Mouse (Mus musculus): ENCODE measurements around the gene Grtp1. TPM values are rescaled to one million over a fixed set of nuclear protein-coding genes. Genes with fewer than 3 reads are reported as not detected.

Grtp1 gene
- polyA plus RNA-seq (2014; fragmentation: Illumina TruSeq; extraction: RNeasy Lipid Tissue Mini Kit (QIAGEN cat#74804); ENCODE audit: insufficient read depth, low read depth, low replicate concordance) = 20.9 TPM

GRCm38 (mm10) chr8:13200301-13201012 is at the start of gene Grtp1:
Grtp1 (minus strand) TSS chr8:13200620.

GRCm38 (mm10) chr8:13158718-13159376 is 41.6 kb downstream of the Grtp1 start, which contains the start of gene Lamp1:
Lamp1 (plus strand) TSS chr8:13159161.

Other genes with a start within 250 kb of the Grtp1 start
- 12.1 TPM for gene F7, start 174.6 kb downstream of the Grtp1 start, polyA plus RNA-seq (2014; fragmentation: Illumina TruSeq; extraction: RNeasy Lipid Tissue Mini Kit (QIAGEN cat#74804); ENCODE audit: insufficient read depth, low read depth, low replicate concordance)
- gene F10, start 163.3 kb downstream of the Grtp1 start, polyA plus RNA-seq (2014; fragmentation: Illumina TruSeq; extraction: RNeasy Lipid Tissue Mini Kit (QIAGEN cat#74804); ENCODE audit: insufficient read depth, low read depth, low replicate concordance) = 5.4 TPM
- 0.71 TPM for gene Proz, start 139.7 kb downstream of the Grtp1 start, polyA plus RNA-seq (2014; fragmentation: Illumina TruSeq; extraction: RNeasy Lipid Tissue Mini Kit (QIAGEN cat#74804); ENCODE audit: insufficient read depth, low read depth, low replicate concordance)
- 13.9 TPM for gene Pcid2, start 95.2 kb downstream of the Grtp1 start, polyA plus RNA-seq (2014; fragmentation: Illumina TruSeq; extraction: RNeasy Lipid Tissue Mini Kit (QIAGEN cat#74804); ENCODE audit: insufficient read depth, low read depth, low replicate concordance)
- 32.2 TPM for gene Cul4a, start 95.0 kb downstream of the Grtp1 start, polyA plus RNA-seq (2014; fragmentation: Illumina TruSeq; extraction: RNeasy Lipid Tissue Mini Kit (QIAGEN cat#74804); ENCODE audit: insufficient read depth, low read depth, low replicate concordance)
- 509 TPM for gene Lamp1, start 41.5 kb downstream of the Grtp1 start, polyA plus RNA-seq (2014; fragmentation: Illumina TruSeq; extraction: RNeasy Lipid Tissue Mini Kit (QIAGEN cat#74804); ENCODE audit: insufficient read depth, low read depth, low replicate concordance)
- gene Adprhl1, start 53.5 kb upstream of the Grtp1 start, polyA plus RNA-seq (2014; fragmentation: Illumina TruSeq; extraction: RNeasy Lipid Tissue Mini Kit (QIAGEN cat#74804); ENCODE audit: insufficient read depth, low read depth, low replicate concordance) = 2.0 TPM
- 11.9 TPM for gene Dcun1d2, start 87.5 kb upstream of the Grtp1 start, polyA plus RNA-seq (2014; fragmentation: Illumina TruSeq; extraction: RNeasy Lipid Tissue Mini Kit (QIAGEN cat#74804); ENCODE audit: insufficient read depth, low read depth, low replicate concordance)
- gene Tmco3, start 87.6 kb upstream of the Grtp1 start, polyA plus RNA-seq (2014; fragmentation: Illumina TruSeq; extraction: RNeasy Lipid Tissue Mini Kit (QIAGEN cat#74804); ENCODE audit: insufficient read depth, low read depth, low replicate concordance) = 22.1 TPM
- gene Tfdp1, start 138.1 kb upstream of the Grtp1 start, polyA plus RNA-seq (2014; fragmentation: Illumina TruSeq; extraction: RNeasy Lipid Tissue Mini Kit (QIAGEN cat#74804); ENCODE audit: insufficient read depth, low read depth, low replicate concordance) = 15.4 TPM
- gene Atp4b, start 196.2 kb upstream of the Grtp1 start, polyA plus RNA-seq (2014; fragmentation: Illumina TruSeq; extraction: RNeasy Lipid Tissue Mini Kit (QIAGEN cat#74804); ENCODE audit: insufficient read depth, low read depth, low replicate concordance) = not detected
- not detected for gene Grk1, start 204.5 kb upstream of the Grtp1 start, polyA plus RNA-seq (2014; fragmentation: Illumina TruSeq; extraction: RNeasy Lipid Tissue Mini Kit (QIAGEN cat#74804); ENCODE audit: insufficient read depth, low read depth, low replicate concordance)
- 1.6 TPM for gene Tmem255b, start 234.6 kb upstream of the Grtp1 start, polyA plus RNA-seq (2014; fragmentation: Illumina TruSeq; extraction: RNeasy Lipid Tissue Mini Kit (QIAGEN cat#74804); ENCODE audit: insufficient read depth, low read depth, low replicate concordance)

All from lung, adult 10 weeks (tissue).